Mouse (Mus musculus) heart, embryonic 16.5 days (tissue): ENCODE measurements at regions not wholly inside any gene's neighbourhood (a gene's known extent, or its start where the extent isn't known, plus 50 kb on each side); places are given as distances from the start of the nearest gene placed in this dataset.

Experiments used
- ATAC-seq: fragments of 200-750 bp; cut with Nextera tagmentation; replicated peaks from 2 replicates; pipeline ENCODE4 v1.8.0; 2017; ENCODE audit warnings: moderate number of reproducible peaks; ENCODE audit not compliant: insufficient read depth, low FRiP score; ENCODE audit errors: extremely low read depth
- H3K27ac ChIP-seq: fragments of 300-500 bp; sonication (generic); 2 replicates; pipeline ENCODE4 v1.5.1; 2014; ENCODE audit warnings: mild to moderate bottlenecking, low read length, control low read depth, moderate library complexity
- H3K27me3 ChIP-seq: fragments of 300-500 bp; sonication (generic); 2 replicates; pipeline ENCODE4 v1.6.1; 2014; ENCODE audit warnings: low read length, mixed read lengths; ENCODE audit not compliant: control insufficient read depth, insufficient read depth
- H3K36me3 ChIP-seq: fragments of 300-500 bp; sonication (generic); 2 replicates; pipeline ENCODE4 v1.6.1; 2014; ENCODE audit not compliant: control insufficient read depth, insufficient read depth
- H3K4me1 ChIP-seq: fragments of 300-500 bp; sonication (generic); 2 replicates; pipeline ENCODE4 v1.6.1; 2014; ENCODE audit warnings: low read length, mixed read lengths; ENCODE audit not compliant: control insufficient read depth, insufficient read depth
- H3K4me2 ChIP-seq: fragments of 300-500 bp; sonication (generic); 2 replicates; pipeline ENCODE4 v1.6.1; 2014; ENCODE audit warnings: low read depth, mild to moderate bottlenecking, control low read depth, low read length
- H3K4me3 ChIP-seq: fragments of 300-500 bp; sonication (generic); 2 replicates; pipeline ENCODE4 v1.5.1; 2014; ENCODE audit warnings: mild to moderate bottlenecking, control low read depth, low read length
- H3K9ac ChIP-seq: fragments of 300-500 bp; sonication (generic); 2 replicates; pipeline ENCODE4 v1.6.1; 2014; ENCODE audit warnings: low read length, control low read depth
- H3K9me3 ChIP-seq: fragments of 300-500 bp; sonication (generic); replicated peaks from 2 replicates; pipeline ENCODE4 v1.6.1; 2016; ENCODE audit warnings: low read length; ENCODE audit not compliant: control insufficient read depth
- WGBS: fragments of 180-500 bp; shearing (Covaris S2); extraction: QIAGEN DNeasy Blood & Tissue Kit; methylation state at CpG from one replicate; pipeline ENCODE4 v1.1.7; 2014; 5-methylcytosine and 5-hydroxymethylcytosine counted together

DNA sequence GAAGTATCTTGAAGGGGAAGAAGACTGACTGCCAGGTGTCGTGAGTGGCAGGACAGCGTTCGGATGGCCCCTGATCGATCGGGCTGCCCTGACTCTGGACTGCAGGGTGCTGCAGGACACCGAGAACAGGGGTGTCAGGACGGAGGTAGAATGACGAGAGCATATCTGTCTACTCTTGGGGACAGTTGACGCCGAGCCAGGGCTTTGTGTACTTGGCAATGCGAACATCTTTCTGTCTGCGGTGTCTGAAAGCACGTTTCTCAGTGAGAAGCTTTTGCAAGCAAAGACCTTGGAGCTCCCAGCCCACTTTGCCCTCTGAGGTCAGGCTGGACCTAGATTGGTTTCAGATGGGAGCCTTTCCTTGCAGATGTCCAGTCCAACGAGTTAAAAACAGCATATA lies 144.9 kb downstream of the H2afy start:
- no peaks in the 10 kb centered on the region for H3K27me3 ChIP-seq
- H3K9ac ChIP-seq, result no peak overlapping the region
- H3K9me3 ChIP-seq, result no peaks in the 10 kb centered on the region
- WGBS, result 76% methylated on average over 14 of the region's 14 CpGs
- H3K4me1 ChIP-seq, result no peaks in the 10 kb centered on the region
- no peak for ATAC-seq
- H3K4me2 ChIP-seq, result no peak overlapping the region
- H3K27ac ChIP-seq, result no peak overlapping the region
- H3K4me3 ChIP-seq, result no peak overlapping the region
- H3K36me3 ChIP-seq, result no peaks in the 10 kb centered on the region

DNA sequence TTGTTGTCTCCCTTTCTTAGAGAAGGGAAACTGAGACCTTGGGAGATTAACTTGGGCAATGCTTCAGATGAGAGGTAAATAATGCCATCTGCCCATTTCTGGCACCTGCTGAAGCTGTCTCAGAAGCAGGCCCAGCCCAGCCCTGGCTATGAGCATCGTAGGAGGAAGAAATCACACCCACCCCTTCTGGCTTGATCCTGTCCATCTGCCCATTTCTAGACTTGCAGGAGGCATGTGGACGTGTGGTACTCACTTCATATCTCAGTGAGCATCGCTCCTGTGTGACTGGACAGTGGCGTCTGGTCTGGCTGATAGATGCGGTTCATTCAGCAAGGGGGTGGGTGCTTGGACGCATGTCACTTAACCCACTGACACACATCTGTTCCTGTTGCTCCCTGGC lies 146.0 kb downstream of the H2afy start:
- no peaks in the 10 kb centered on the region for H3K27me3 ChIP-seq
- ATAC-seq, result no peak
- no peaks in the 10 kb centered on the region for H3K36me3 ChIP-seq
- H3K27ac ChIP-seq, result no peak overlapping the region
- H3K4me1 ChIP-seq, result no peaks in the 10 kb centered on the region
- 81% methylated on average over 6 of the region's 6 CpGs for WGBS
- no peaks in the 10 kb centered on the region for H3K9me3 ChIP-seq
- H3K4me2 ChIP-seq, result no peak overlapping the region
- H3K9ac ChIP-seq, result no peak overlapping the region
- H3K4me3 ChIP-seq, result no peak overlapping the region

GRCm38 (mm10) chr13:55989401-55989800 lies 146.8 kb downstream of the H2afy start:
- H3K9me3 ChIP-seq, result no peaks in the 10 kb centered on the region
- H3K27ac ChIP-seq, result no peak overlapping the region
- no peak for ATAC-seq
- no peak overlapping the region for H3K4me2 ChIP-seq
- H3K27me3 ChIP-seq, result peaks cover 6% of the 10 kb centered on the region; the same call in 1 of the 2 replicates
- H3K4me1 ChIP-seq, result no peaks in the 10 kb centered on the region
- WGBS, result 35% methylated on average over 7 of the region's 7 CpGs
- H3K36me3 ChIP-seq, result no peaks in the 10 kb centered on the region
- no peak overlapping the region for H3K4me3 ChIP-seq
- no peak overlapping the region for H3K9ac ChIP-seq

GRCm38 (mm10) chr13:55985396-55985795 lies 149.4 kb upstream of the Pitx1 start:
- Histone ChIP-seq H3K4me2 (no peak overlapping the region), H3K27me3 (peaks cover 15% of the 10 kb centered on the region), H3K4me1 (no peaks in the 10 kb centered on the region), H3K4me3 (no peak overlapping the region), H3K36me3 (no peaks in the 10 kb centered on the region), H3K27ac (no peak overlapping the region), H3K9me3 (no peaks in the 10 kb centered on the region), H3K9ac (no peak overlapping the region)
- 19% methylated on average over 10 of the region's 10 CpGs for WGBS
- ATAC-seq, result no peak

- Histone ChIP-seq H3K9me3 (no peaks in the 10 kb centered on the region), H3K4me3 (no peak overlapping the region), H3K4me2 (no peak overlapping the region), H3K36me3 (no peaks in the 10 kb centered on the region), H3K27me3 (peaks cover 15% of the 10 kb centered on the region), H3K9ac (no peak overlapping the region), H3K27ac (no peak overlapping the region), H3K4me1 (no peaks in the 10 kb centered on the region)
- ATAC-seq, result no peak
- WGBS, result 51% methylated on average over 6 of the region's 6 CpGs
Measured at GRCm38 (mm10) chr13:55984772-55985171, 148.8 kb upstream of the Pitx1 start.

- Histone ChIP-seq H3K4me1 (no peaks in the 10 kb centered on the region), H3K36me3 (no peaks in the 10 kb centered on the region), H3K4me2 (no peak overlapping the region), H3K9me3 (no peaks in the 10 kb centered on the region), H3K27ac (no peak overlapping the region), H3K4me3 (no peak overlapping the region), H3K9ac (no peak overlapping the region), H3K27me3 (peaks cover 15% of the 10 kb centered on the region)
- ATAC-seq, result no peak
- WGBS, result 51% methylated on average over 9 of the region's 9 CpGs
Measured at GRCm38 (mm10) chr13:55983851-55984250, 147.9 kb upstream of the Pitx1 start.

DNA sequence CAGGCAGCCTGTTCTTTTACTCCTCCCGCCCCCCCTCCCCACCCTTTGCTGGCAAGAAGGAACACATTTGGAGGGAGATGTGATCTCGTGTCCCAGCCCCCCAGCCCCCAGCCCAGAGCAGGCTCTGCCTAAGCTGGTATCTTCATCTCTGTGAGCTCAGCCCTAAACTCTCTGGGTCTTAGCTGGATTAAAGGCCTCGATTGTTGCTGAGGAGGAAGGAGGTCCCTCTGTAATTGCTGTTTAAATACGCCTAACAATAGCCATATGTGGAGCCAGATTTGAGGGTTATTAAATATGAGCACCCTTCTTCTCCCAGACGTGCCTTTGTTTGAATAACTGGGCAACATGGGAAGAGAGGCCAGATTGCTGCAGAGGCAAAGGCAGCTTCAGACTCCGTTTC lies 145.0 kb upstream of the Pitx1 start:
- 63% methylated on average over 6 of the region's 6 CpGs for WGBS
- Histone ChIP-seq H3K4me3 (no peak overlapping the region), H3K4me2 (no peak overlapping the region), H3K9me3 (no peaks in the 10 kb centered on the region), H3K4me1 (peaks cover 11% of the 10 kb centered on the region), H3K27me3 (peaks cover 15% of the 10 kb centered on the region), H3K27ac (no peak overlapping the region), H3K36me3 (no peaks in the 10 kb centered on the region), H3K9ac (no peak overlapping the region)
- ATAC-seq, result no peak

GRCm38 (mm10) chr13:55977902-55978301 lies 141.9 kb upstream of the Pitx1 start:
- H3K27ac ChIP-seq, result no peak overlapping the region
- H3K27me3 ChIP-seq, result peaks cover 3% of the 10 kb centered on the region
- H3K4me2 ChIP-seq, result no peak overlapping the region
- no peaks in the 10 kb centered on the region for H3K36me3 ChIP-seq
- H3K4me3 ChIP-seq, result no peak overlapping the region
- H3K9me3 ChIP-seq, result no peaks in the 10 kb centered on the region
- no peak for ATAC-seq
- H3K9ac ChIP-seq, result no peak overlapping the region
- H3K4me1 ChIP-seq, result peaks cover 11% of the 10 kb centered on the region
- 46% methylated on average over 3 of the region's 3 CpGs for WGBS

GRCm38 (mm10) chr13:55976911-55977381 lies 141.0 kb upstream of the Pitx1 start:
- no peak overlapping the region for H3K4me3 ChIP-seq
- H3K9me3 ChIP-seq, result no peaks in the 10 kb centered on the region
- H3K9ac ChIP-seq, result peak overlapping the region; percentile 50
- H3K4me1 ChIP-seq, result peaks cover 11% of the 10 kb centered on the region
- H3K27ac ChIP-seq, result peak overlapping the region; percentile 56
- 21% methylated on average over 10 of the region's 10 CpGs for WGBS
- H3K36me3 ChIP-seq, result no peaks in the 10 kb centered on the region
- peak overlapping the region; percentile 43 for H3K4me2 ChIP-seq
- ATAC-seq, result no peak
- H3K27me3 ChIP-seq, result no peaks in the 10 kb centered on the region; the same call in 1 of the 2 replicates

- Histone ChIP-seq H3K4me2 (no peak overlapping the region), H3K27ac (no peak overlapping the region), H3K36me3 (no peaks in the 10 kb centered on the region), H3K9ac (no peak overlapping the region), H3K9me3 (no peaks in the 10 kb centered on the region), H3K27me3 (no peaks in the 10 kb centered on the region; the same call in 1 of the 2 replicates), H3K4me1 (peaks cover 11% of the 10 kb centered on the region), H3K4me3 (no peak overlapping the region)
- no peak for ATAC-seq
- WGBS, result 64% methylated on average over 5 of the region's 5 CpGs
Measured at GRCm38 (mm10) chr13:55974105-55974504, 138.1 kb upstream of the Pitx1 start.
